In the genomic region with DNA sequence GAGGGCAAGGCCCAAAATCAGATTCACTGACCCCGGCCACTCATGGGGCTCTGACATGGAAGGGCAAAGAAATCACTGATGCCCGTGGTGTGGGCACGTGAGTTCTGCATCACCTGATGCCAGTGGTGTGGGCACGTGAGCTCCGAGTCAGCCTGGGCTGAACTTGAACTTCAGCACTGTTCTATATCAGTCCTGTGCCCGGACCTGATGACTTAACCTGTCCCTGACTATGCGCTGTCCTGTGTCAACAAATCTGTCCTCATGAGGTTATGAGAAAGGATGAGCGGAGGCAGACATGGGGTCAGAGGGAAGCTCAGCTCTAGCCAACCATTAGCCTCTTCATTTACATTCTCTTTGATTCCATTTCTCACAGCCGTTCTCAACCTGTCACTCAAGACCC, we compare ENCODE assay signal across 21 mouse cellular contexts.
"Had no signal": no experiment of that assay in that cellular context is flagged by ENCODE, and none has a peak within 500 bp of the region (broad histone marks: within the 10 kb centered on the region; RNA-seq: fewer than 3 reads in every experiment).

No protein-coding gene starts in this region.

- H3K36me3 ChIP-seq: midbrain, embryonic 12.5 days; midbrain, embryonic 15.5 days; neural tube, embryonic 13.5 days; stomach, embryonic 15.5 days had no signal

- H3K9ac ChIP-seq: kidney, embryonic 15.5 days; liver, embryonic 14.5 days; neural tube, embryonic 13.5 days; stomach, embryonic 15.5 days had no signal

- H3K27me3 ChIP-seq: kidney, embryonic 15.5 days; midbrain, embryonic 15.5 days; neural tube, embryonic 13.5 days; stomach, embryonic 15.5 days had no signal

- H3K9me3 ChIP-seq: kidney, embryonic 15.5 days; midbrain, embryonic 12.5 days; midbrain, embryonic 15.5 days; neural tube, embryonic 13.5 days; stomach, embryonic 15.5 days had no signal

- DNase-seq: kidney, adult 11 months; kidney, adult 8-10 months; layer of hippocampus, postnatal 36 days; lung, adult 2 months; lung, postnatal 14 days; lung, postnatal 4 days; retina, postnatal 1 day; right cerebral cortex, postnatal 25 days; spleen, adult 18-20 months; thymus, adult 2 months; thymus, postnatal 14 days; thymus, postnatal 4 days had no signal

- ATAC-seq: inflammation-experienced regulatory T-cells, adult 6 months; midbrain, embryonic 15.5 days had no signal

- H3K4me3 ChIP-seq: kidney, embryonic 15.5 days; left cerebral cortex, adult 2 months; midbrain, embryonic 12.5 days; myocyte; neural tube, embryonic 13.5 days; stomach, embryonic 15.5 days had no signal

- H3K4me2 ChIP-seq: midbrain, embryonic 12.5 days had no signal

- H3K4me1 ChIP-seq: stomach, embryonic 15.5 days had no signal

- H3K27ac ChIP-seq: kidney, embryonic 15.5 days; left cerebral cortex, adult 2 months; liver, embryonic 14.5 days; midbrain, embryonic 12.5 days; midbrain, embryonic 15.5 days; neural tube, embryonic 13.5 days; stomach, embryonic 15.5 days had no signal
